Mouse (Mus musculus) yolk sac, embryonic 10.5 days (tissue): ENCODE results near the gene Ak9.

Source experiments
- DNase-seq: peaks from one replicate; pipeline ENCODE4 v3.0.0-alpha.2; 2017; ENCODE audit warnings: low spot score

The Ak9 gene

GRCm38 (mm10) chr10:41303639-41304444 lies at the start of gene Ak9:
Gene Ak9, plus strand, starts transcription at chr10:41303980.
- peak; percentile 86 for DNase-seq

- peak; percentile 73 for DNase-seq
Observed at GRCm38 (mm10) chr10:41260243-41261006, 43.4 kb upstream of the Ak9 start.

GRCm38 (mm10) chr10:41261218-41261617 lies 42.6 kb upstream of the Ak9 start:
- no peak for DNase-seq

GRCm38 (mm10) chr10:41261889-41262288 lies 41.9 kb upstream of the Ak9 start:
- no peak for DNase-seq

- no peak for DNase-seq
Observed at GRCm38 (mm10) chr10:41271860-41272259, 31.9 kb upstream of the Ak9 start.

- no peak for DNase-seq
Observed at GRCm38 (mm10) chr10:41274871-41275270, 28.9 kb upstream of the Ak9 start.

GRCm38 (mm10) chr10:41278808-41279207 lies 25.0 kb upstream of the Ak9 start:
- DNase-seq: no peak

- no peak for DNase-seq
Observed at GRCm38 (mm10) chr10:41280177-41280576, 23.6 kb upstream of the Ak9 start.

- DNase-seq: no peak
Observed at GRCm38 (mm10) chr10:41280796-41281195, 23.0 kb upstream of the Ak9 start.

- DNase-seq: no peak
Observed at GRCm38 (mm10) chr10:41282086-41282485, 21.7 kb upstream of the Ak9 start.

GRCm38 (mm10) chr10:41287618-41288017 lies 16.2 kb upstream of the Ak9 start:
- peak; percentile 28 for DNase-seq

GRCm38 (mm10) chr10:41288074-41288473 lies 15.7 kb upstream of the Ak9 start:
- no peak for DNase-seq

- DNase-seq: peak; percentile 72
Observed at GRCm38 (mm10) chr10:41288771-41289415, 14.9 kb upstream of the Ak9 start.

GRCm38 (mm10) chr10:41291021-41291420 lies 12.8 kb upstream of the Ak9 start:
- DNase-seq: no peak

- peak; percentile 65 for DNase-seq
Observed at GRCm38 (mm10) chr10:41293019-41293418, 10.8 kb upstream of the Ak9 start.

GRCm38 (mm10) chr10:41294734-41295133 lies 9.0 kb upstream of the Ak9 start:
- no peak for DNase-seq

GRCm38 (mm10) chr10:41295145-41295544 lies 8.6 kb upstream of the Ak9 start:
- DNase-seq: no peak

GRCm38 (mm10) chr10:41300161-41300560 lies 3.6 kb upstream of the Ak9 start:
- no peak for DNase-seq

- DNase-seq: peak; percentile 83
Observed at GRCm38 (mm10) chr10:41302689-41303431, 920 bp upstream of the Ak9 start, which contains the start of gene Fig4. Gene Fig4, minus strand, starts transcription at chr10:41303260.

GRCm38 (mm10) chr10:41304961-41305455 lies 1.2 kb downstream of the Ak9 start:
- no peak for DNase-seq

GRCm38 (mm10) chr10:41308205-41308604 lies 4.4 kb downstream of the Ak9 start:
- DNase-seq: no peak

GRCm38 (mm10) chr10:41315866-41316265 lies 12.1 kb downstream of the Ak9 start:
- no peak for DNase-seq
